Comparison of ENCODE assay signal across 12 mouse cellular contexts in genomic region chr14:122869831-122870230, GRCm38 (mm10).
"Had no signal": no experiment of that assay in that cellular context is flagged by ENCODE, and none has a peak within 500 bp of the region (broad histone marks: within the 10 kb centered on the region; RNA-seq: fewer than 3 reads in every experiment).

No protein-coding gene starts in this region.

- H3K27me3 ChIP-seq: kidney, embryonic 15.5 days had no signal

- ATAC-seq: midbrain, embryonic 16.5 days had no signal

- H3K9me3 ChIP-seq: kidney, embryonic 15.5 days; limb, embryonic 13.5 days; midbrain, embryonic 12.5 days had no signal

- H3K27ac ChIP-seq: kidney, embryonic 15.5 days; limb, embryonic 13.5 days; liver, embryonic 14.5 days; midbrain, embryonic 12.5 days had no signal

- H3K4me2 ChIP-seq: kidney, embryonic 15.5 days; limb, embryonic 13.5 days; midbrain, embryonic 12.5 days had no signal

- H3K9ac ChIP-seq: kidney, embryonic 15.5 days; limb, embryonic 13.5 days; liver, embryonic 14.5 days; midbrain, embryonic 12.5 days had no signal

- DNase-seq: kidney, postnatal 25 days; left cerebral cortex, postnatal 4 days; lung, adult 18-20 months; right cerebral cortex, postnatal 4 days; spleen, adult 18-20 months; thymus, adult 2 months; thymus, postnatal 25 days had no signal

- H3K4me3 ChIP-seq: kidney, embryonic 15.5 days; limb, embryonic 13.5 days; midbrain, embryonic 12.5 days had no signal

- H3K36me3 ChIP-seq: kidney, embryonic 15.5 days; limb, embryonic 13.5 days; midbrain, embryonic 12.5 days had no signal
